Mouse (Mus musculus) granulocyte monocyte progenitor cell, adult 5-6 weeks (primary cell): ENCODE results near the gene Sesn3. TPM values are rescaled to one million over a fixed set of nuclear protein-coding genes. Genes with fewer than 3 reads are reported as not detected.

Source experiments
- total RNA-seq, 2 experiments: library from RNA; stranded (forward) in 1 of 2; stranded (reverse) in 1 of 2; fragments of 200-712, 200-1000 nt in 1 of 2; fragments of >200 nt in 1 of 2; fragmentation: Nextera tagmentation in 1 of 2; gene quantifications; 2 replicates each; pipeline ENCODE4 v1.2.3; 2014 to 2017

The Sesn3 gene
- total RNA-seq, 2 experiments from 2014 or later, result 5.5 to 6.4 TPM

Other genes starting within 250 kb of the Sesn3 start
- gene Endod1, start 106.4 kb downstream of the Sesn3 start, total RNA-seq (2014; fragmentation: Nextera tagmentation), result 13.4 and 14.7 TPM in 2 replicates
- gene Endod1, start 106.4 kb downstream of the Sesn3 start, total RNA-seq (2017), result 17.3 and 18.4 TPM in 2 replicates
- gene Kdm4d, start 225.4 kb downstream of the Sesn3 start, total RNA-seq (2014; fragmentation: Nextera tagmentation), result 0.19 TPM in 1 of 2 replicates, not detected in the other
- gene Kdm4d, start 225.4 kb downstream of the Sesn3 start, total RNA-seq (2017), result 0.10 and 0.82 TPM in 2 replicates
- 180 and 225 TPM in 2 replicates for gene Cwc15, start 225.6 kb downstream of the Sesn3 start, total RNA-seq (2014; fragmentation: Nextera tagmentation)
- gene Cwc15, start 225.6 kb downstream of the Sesn3 start, total RNA-seq (2017), result 214 and 236 TPM in 2 replicates